Mouse (Mus musculus) CH12.LX (cell line): Measurements from ENCODE around the gene Aplp1. TPM values are rescaled to one million over a fixed set of nuclear protein-coding genes. Genes with fewer than 3 reads are reported as not detected.

ENCODE experiments used
- DNase-seq: peaks from one replicate; pipeline ENCODE4 v3.0.0-alpha.2; 2013; ENCODE audit errors: extremely low read depth
- H3K27ac ChIP-seq: 2 replicates; pipeline ENCODE4 v1.5.1; 2012; ENCODE audit warnings: low read depth, mild to moderate bottlenecking, control low read depth, moderate library complexity; ENCODE audit not compliant: insufficient read depth
- H3K27me3 ChIP-seq: replicated peaks from 2 replicates; pipeline ENCODE3; 2012; ENCODE audit warnings: inconsistent platforms
- H3K36me3 ChIP-seq, 2 experiments: replicated peaks in 1 of 2; 2 replicates each; pipeline versions ENCODE3 to v1.6.1; 2012; ENCODE audit warnings: inconsistent platforms in 1 of 2, low read length in 1 of 2, mild to moderate bottlenecking in 1 of 2, mixed read lengths in 1 of 2, moderate library complexity in 1 of 2; ENCODE audit not compliant: control insufficient read depth in 1 of 2, insufficient read depth in 1 of 2
- H3K4me1 ChIP-seq, 2 experiments: 2 replicates each; pipeline ENCODE4 v1.6.1; 2012; ENCODE audit warnings: inconsistent platforms in 1 of 2, moderate library complexity in 1 of 2; ENCODE audit not compliant: insufficient read depth in 2 of 2, control insufficient read depth in 1 of 2
- H3K4me2 ChIP-seq: 2 replicates; pipeline ENCODE4 v1.6.1; 2012; ENCODE audit warnings: low read depth, mild to moderate bottlenecking, control low read depth; ENCODE audit not compliant: poor library complexity, insufficient read depth, severe bottlenecking
- H3K4me3 ChIP-seq, 3 experiments: fragments of 150-350 bp in 1 of 3; sonication (generic) in 1 of 3; replicated peaks in 1 of 3; 2 replicates each; pipeline versions ENCODE3 to v1.5.1; 2011 to 2012; ENCODE audit warnings: low read depth in 2 of 3, low read length in 2 of 3, mild to moderate bottlenecking in 2 of 3, moderate library complexity in 2 of 3, control low read depth in 1 of 3, improper control_type of control experiment in 1 of 3, inconsistent platforms in 1 of 3, mixed read lengths in 1 of 3; ENCODE audit not compliant: poor library complexity in 1 of 3
- H3K79me2 ChIP-seq: replicated peaks from 2 replicates; pipeline ENCODE4 v1.6.1; 2012; ENCODE audit warnings: mild to moderate bottlenecking, moderate library complexity; ENCODE audit not compliant: control insufficient read depth, poor library complexity, insufficient read depth, severe bottlenecking; ENCODE audit errors: extremely low read depth
- H3K9ac ChIP-seq: 2 replicates; pipeline ENCODE4 v1.6.1; 2012; ENCODE audit warnings: low read depth, mild to moderate bottlenecking, control low read depth, moderate library complexity; ENCODE audit not compliant: insufficient read depth
- H3K9me3 ChIP-seq: replicated peaks from 2 replicates; pipeline ENCODE3; 2012; ENCODE audit warnings: low read length, inconsistent platforms, mixed read lengths
- CHD1 ChIP-seq: IDR thresholded peaks from 2 replicates; pipeline ENCODE4 v1.6.1; 2012; ENCODE audit warnings: low read depth, low read length, improper control_type of control experiment, inconsistent platforms
- CTCF ChIP-seq, 2 experiments: IDR thresholded peaks in 1 of 2; conservative IDR thresholded peaks in 1 of 2; 2 replicates each; pipeline ENCODE4 v1.5.1; 2011 to 2012; ENCODE audit warnings: low read depth in 2 of 2, low read length in 2 of 2, improper control_type of control experiment in 1 of 2, inconsistent platforms in 1 of 2, mild to moderate bottlenecking in 1 of 2, moderate library complexity in 1 of 2
- E2F4 ChIP-seq: IDR thresholded peaks from 2 replicates; pipeline ENCODE4 v1.6.1; 2011; ENCODE audit warnings: low read depth, low read length, improper control_type of control experiment; ENCODE audit not compliant: insufficient replicate concordance
- ELF1 ChIP-seq: IDR thresholded peaks from 2 replicates; pipeline ENCODE4 v1.6.1; 2014; ENCODE audit warnings: low read depth, mild to moderate bottlenecking, inconsistent platforms, low read length, improper control_type of control experiment
- EP300 ChIP-seq: IDR thresholded peaks from 2 replicates; pipeline ENCODE4 v1.6.1; 2011; ENCODE audit warnings: low read length, improper control_type of control experiment
- ETS1 ChIP-seq: conservative IDR thresholded peaks from 2 replicates; pipeline ENCODE4 v1.6.1; 2012; ENCODE audit warnings: low read depth, mild to moderate bottlenecking, inconsistent platforms, low read length, improper control_type of control experiment, moderate library complexity
- IRF4 ChIP-seq: IDR thresholded peaks from 2 replicates; pipeline ENCODE4 v1.6.1; 2014; ENCODE audit warnings: low read depth, mild to moderate bottlenecking, inconsistent platforms, low read length, improper control_type of control experiment
- JUND ChIP-seq: conservative IDR thresholded peaks from 2 replicates; pipeline ENCODE4 v1.6.1; 2011; ENCODE audit warnings: low read depth, low read length, improper control_type of control experiment
- KAT2A ChIP-seq: IDR thresholded peaks from 2 replicates; pipeline ENCODE4 v1.6.1; 2012; ENCODE audit warnings: low read length, improper control_type of control experiment, inconsistent platforms; ENCODE audit not compliant: insufficient replicate concordance
- MAX ChIP-seq: IDR thresholded peaks from 2 replicates; pipeline ENCODE4 v1.6.1; 2011; ENCODE audit warnings: low read length, improper control_type of control experiment
- MAZ ChIP-seq: IDR thresholded peaks from 2 replicates; pipeline ENCODE4 v1.6.1; 2012; ENCODE audit warnings: low read depth, mild to moderate bottlenecking, inconsistent platforms, low read length, improper control_type of control experiment, moderate library complexity
- MEF2A ChIP-seq: IDR thresholded peaks from 2 replicates; pipeline ENCODE4 v1.6.1; 2014; ENCODE audit warnings: low read depth, mild to moderate bottlenecking, inconsistent platforms, low read length, improper control_type of control experiment, borderline replicate concordance
- MXI1 ChIP-seq: IDR thresholded peaks from 2 replicates; pipeline ENCODE4 v1.6.1; 2011; ENCODE audit warnings: mild to moderate bottlenecking, low read depth, low read length, improper control_type of control experiment
- MYC ChIP-seq: IDR thresholded peaks from 2 replicates; pipeline ENCODE4 v1.6.1; 2011; ENCODE audit warnings: low read depth, mild to moderate bottlenecking, improper control_type of control experiment, low read length
- NELFE ChIP-seq: IDR thresholded peaks from 2 replicates; pipeline ENCODE4 v1.6.1; 2011; ENCODE audit warnings: low read depth, low read length, improper control_type of control experiment
- PAX5 ChIP-seq: IDR thresholded peaks from 2 replicates; pipeline ENCODE4 v1.6.1; 2012; ENCODE audit warnings: low read length, inconsistent platforms, mixed read lengths
- POLR2AphosphoS2 ChIP-seq: IDR thresholded peaks from 2 replicates; pipeline ENCODE4 v1.6.1; 2011; ENCODE audit warnings: low read depth, low read length, improper control_type of control experiment
- RCOR1 ChIP-seq: conservative IDR thresholded peaks from 2 replicates; pipeline ENCODE4 v1.6.1; 2012; ENCODE audit warnings: low read depth, mild to moderate bottlenecking, inconsistent platforms, low read length, improper control_type of control experiment
- SIN3A ChIP-seq: IDR thresholded peaks from 2 replicates; pipeline ENCODE4 v1.6.1; 2012; ENCODE audit warnings: low read length, improper control_type of control experiment, inconsistent platforms
- TBP ChIP-seq: conservative IDR thresholded peaks from 2 replicates; pipeline ENCODE4 v1.6.1; 2011; ENCODE audit warnings: low read depth, low read length, improper control_type of control experiment
- TCF12 ChIP-seq: IDR thresholded peaks from 2 replicates; pipeline ENCODE4 v1.6.1; 2014; ENCODE audit warnings: low read depth, mild to moderate bottlenecking, inconsistent platforms, low read length, improper control_type of control experiment
- UBTF ChIP-seq: IDR thresholded peaks from 2 replicates; pipeline ENCODE4 v1.6.1; 2012; ENCODE audit warnings: low read depth, mild to moderate bottlenecking, inconsistent platforms, low read length, improper control_type of control experiment, moderate library complexity
- USF1 ChIP-seq: IDR thresholded peaks from 2 replicates; pipeline ENCODE4 v1.6.1; 2014; ENCODE audit warnings: low read depth, mild to moderate bottlenecking, inconsistent platforms, low read length, improper control_type of control experiment
- USF2 ChIP-seq: conservative IDR thresholded peaks from 2 replicates; pipeline ENCODE4 v1.6.1; 2011; ENCODE audit warnings: low read depth, low read length, improper control_type of control experiment
- ZKSCAN1 ChIP-seq: IDR thresholded peaks from 2 replicates; pipeline ENCODE4 v1.6.1; 2012; ENCODE audit warnings: low read depth, inconsistent platforms, low read length, improper control_type of control experiment, borderline replicate concordance
- ZMIZ1 ChIP-seq: IDR thresholded peaks from 2 replicates; pipeline ENCODE4 v1.6.1; 2012; ENCODE audit warnings: low read depth, mild to moderate bottlenecking, inconsistent platforms, low read length, improper control_type of control experiment
- ZNF384 ChIP-seq: IDR thresholded peaks from 2 replicates; pipeline ENCODE4 v1.6.1; 2012; ENCODE audit warnings: low read depth, low read length, improper control_type of control experiment, inconsistent platforms
- dilution Hi-C: fragments of 300-500 bp; cut with MboI; formaldehyde crosslinking; loops from 2 replicates; pipeline ENCODE4 v1.14.3; 2020; ENCODE audit warnings: low sequenced_read_pairs; ENCODE audit not compliant: extremely low pct_unique_long_range_greater_than_20kb, extremely low pct_ligation_motif_present
- in situ Hi-C: fragments of 300-500 bp; cut with MboI; formaldehyde crosslinking; loops from 3 replicates; pipeline ENCODE4 v1.14.3; 2019; ENCODE audit warnings: low sequenced_read_pairs, low pct_ligation_motif_present, low pct_unique_long_range_greater_than_20kb, mixed read lengths
- polyA plus RNA-seq: library from polyadenylated mRNA; unstranded; fragments of >175 nt; gene quantifications from 2 replicates; pipeline ENCODE4 v1.2.1, GENCODE M21; 2012; ENCODE audit warnings: low read depth; ENCODE audit not compliant: insufficient read length
- total RNA-seq, 2 experiments: library from RNA; depleted of rRNA; stranded (reverse); fragments of 300-350 nt in 1 of 2; fragments of >200 nt in 1 of 2; gene quantifications; 2 replicates each; pipeline ENCODE4 v1.2.3; 2012 to 2014

Aplp1 gene
- total and polyA plus RNA-seq, 3 experiments: 0.10 to 0.93 TPM; not detected in 1

- peaks cover 0 to 1% of the 10 kb centered on the region in 2 experiments for H3K36me3 ChIP-seq
- peaks cover 17 to 72% of the 10 kb centered on the region in 2 experiments for H3K4me1 ChIP-seq
- no peaks in the 10 kb centered on the region for H3K27me3 ChIP-seq
- H3K4me2 ChIP-seq: no peak overlapping the region
- no peaks in the 10 kb centered on the region for H3K79me2 ChIP-seq
- DNase-seq: peak; percentile 70
- TF ChIP-seq KAT2A: no peak
- TF ChIP-seq E2F4: no peak
- TF ChIP-seq MAZ: no peak
- no peak for TF ChIP-seq SIN3A
- TF ChIP-seq NELFE: no peak
- no peak for TF ChIP-seq PAX5
- TF ChIP-seq MYC: peak; percentile 74; the same call in 1 of the 2 replicates
- no peak for TF ChIP-seq RCOR1
- no peak; the same call in 1 of the 2 replicates for TF ChIP-seq ETS1
- peak; percentile 25 for TF ChIP-seq USF2
- no peak for TF ChIP-seq EP300
- peak; percentile 47; the same call in 1 of the 2 replicates for TF ChIP-seq USF1
- TF ChIP-seq TBP: 0 out of 2 replicates have a peak, but pooled peaks have one; percentile 32
- no peak for TF ChIP-seq UBTF
- TF ChIP-seq MXI1: peak; percentile 42; the same call in 1 of the 2 replicates
- TF ChIP-seq TCF12: peak; percentile 58; the same call in 1 of the 2 replicates
- no peak for TF ChIP-seq CHD1
- no peak for TF ChIP-seq ZMIZ1
- TF ChIP-seq ZNF384: peak; percentile 67
- no peak for TF ChIP-seq ZKSCAN1
- TF ChIP-seq IRF4: no peak
- peak; percentile 89 for TF ChIP-seq MAX
- TF ChIP-seq CTCF (conservative IDR thresholded peaks at IDR 0.05 in 1 of 2, IDR thresholded peaks at IDR 0.05 in 1 of 2; ENCODE audit: low read depth in 2 of 2, low read length in 2 of 2): no peak
- H3K9ac ChIP-seq: no peak overlapping the region
- no peak overlapping the region for H3K4me3 ChIP-seq
- in situ Hi-C loops (no loop called here), dilution Hi-C loops (no loop called here)
- H3K27ac ChIP-seq: no peak overlapping the region
- peaks cover 2% of the 10 kb centered on the region for H3K9me3 ChIP-seq
These were observed 32.6 kb downstream of the Aplp1 start for GRCm38 (mm10) chr7:30412735-30413147.

GRCm38 (mm10) chr7:30411023-30411422 is 34.3 kb downstream of the Aplp1 start:
- dilution Hi-C loops: no loop called here

More at GRCm38 (mm10) chr7:30411023-30411422, 34.3 kb downstream of the Aplp1 start:
- Histone ChIP-seq H3K4me2 (no peak overlapping the region), H3K36me3 (no peaks in the 10 kb centered on the region), H3K9me3 (peaks cover 4% of the 10 kb centered on the region), H3K79me2 (no peaks in the 10 kb centered on the region), H3K9ac (no peak overlapping the region), H3K4me3 (no peak overlapping the region), H3K27ac (no peak overlapping the region)
- in situ Hi-C loops: no loop called here
- TF ChIP-seq JUND (no peak), POLR2AphosphoS2 (no peak), ELF1 (no peak), MYC (no peak), ZMIZ1 (no peak), MAX (no peak), MEF2A (no peak), ZNF384 (no peak), UBTF (no peak)
- TF ChIP-seq, all 38 proteins: peak for 0
- peaks cover 17 to 55% of the 10 kb centered on the region in 2 experiments for H3K4me1 ChIP-seq
- H3K27me3 ChIP-seq: no peaks in the 10 kb centered on the region
- no peak for DNase-seq
